Mouse (Mus musculus) hindbrain, embryonic 15.5 days (tissue): ENCODE measurements around the gene Skap2. TPM values are rescaled to one million over a fixed set of nuclear protein-coding genes. Genes with fewer than 3 reads are reported as not detected.

ENCODE experiments used
- ATAC-seq: fragments of 200-750 bp; cut with Nextera tagmentation; 2 replicates; pipeline ENCODE4 v1.8.0; 2017; ENCODE audit warnings: low read depth, moderate number of reproducible peaks, moderate TSS enrichment; ENCODE audit not compliant: low FRiP score
- H3K27ac ChIP-seq: fragments of 300-500 bp; sonication (generic); replicated peaks from 2 replicates; pipeline ENCODE4 v1.5.1; 2015; ENCODE audit warnings: mild to moderate bottlenecking, inconsistent platforms
- H3K27me3 ChIP-seq: fragments of 300-500 bp; sonication (generic); 2 replicates; pipeline ENCODE4 v1.6.1; 2015; ENCODE audit warnings: control low read depth, inconsistent platforms
- H3K36me3 ChIP-seq: fragments of 300-500 bp; sonication (generic); 2 replicates; pipeline ENCODE4 v1.6.1; 2015; ENCODE audit warnings: control low read depth, inconsistent platforms
- H3K4me1 ChIP-seq: fragments of 300-500 bp; sonication (generic); replicated peaks from 2 replicates; pipeline ENCODE4 v1.6.1; 2015; ENCODE audit warnings: control low read depth, inconsistent platforms
- H3K4me2 ChIP-seq: fragments of 300-500 bp; sonication (generic); 2 replicates; pipeline ENCODE4 v1.6.1; 2015; ENCODE audit warnings: moderate library complexity, mild to moderate bottlenecking, inconsistent platforms
- H3K4me3 ChIP-seq: fragments of 300-500 bp; sonication (generic); 2 replicates; pipeline ENCODE4 v1.5.1; 2015; ENCODE audit warnings: mild to moderate bottlenecking, inconsistent platforms
- H3K9ac ChIP-seq: fragments of 300-500 bp; sonication (generic); 2 replicates; pipeline ENCODE4 v1.6.1; 2015; ENCODE audit warnings: inconsistent platforms
- H3K9me3 ChIP-seq: fragments of 300-500 bp; sonication (generic); 2 replicates; pipeline ENCODE4 v1.6.1; 2016; ENCODE audit warnings: control low read depth, inconsistent platforms
- WGBS: fragments of 180-500 bp; shearing (Covaris S2); methylation state at CpG from one replicate; pipeline ENCODE4 v1.1.7; 2015; 5-methylcytosine and 5-hydroxymethylcytosine counted together
- polyA plus RNA-seq: library from polyadenylated mRNA; unstranded; fragments of >200 nt; fragmentation: Nextera tagmentation; extraction: Ambion mirVana; gene quantifications from 2 replicates; pipeline ENCODE4 v1.2.1, GENCODE M21; 2015

Gene Skap2
- polyA plus RNA-seq, 1 experiment from 2014 or later = 27.4 TPM

- Histone ChIP-seq H3K27ac (no peak overlapping the region), H3K4me1 (no peaks in the 10 kb centered on the region)
Measured at GRCm38 (mm10) chr6:52024730-52025129, 12.4 kb upstream of the Skap2 start.

GRCm38 (mm10) chr6:52022363-52022762 is 10.0 kb upstream of the Skap2 start:
- Histone ChIP-seq H3K4me3 (no peak overlapping the region), H3K27me3 (no peaks in the 10 kb centered on the region), H3K4me2 (no peak overlapping the region), H3K9ac (no peak overlapping the region), H3K9me3 (no peaks in the 10 kb centered on the region), H3K27ac (no peak overlapping the region), H3K4me1 (no peaks in the 10 kb centered on the region), H3K36me3 (no peaks in the 10 kb centered on the region)
- no peak for ATAC-seq
- 48% methylated on average over 4 of the region's 5 CpGs for WGBS

More at GRCm38 (mm10) chr6:52024730-52025129, 12.4 kb upstream of the Skap2 start:
- H3K36me3 ChIP-seq = no peaks in the 10 kb centered on the region
- H3K4me3 ChIP-seq = no peak overlapping the region
- H3K9me3 ChIP-seq = no peaks in the 10 kb centered on the region
- no peak overlapping the region for H3K9ac ChIP-seq
- WGBS = 65% methylated on average over 5 of the region's 5 CpGs
- H3K4me2 ChIP-seq = no peak overlapping the region
- H3K27me3 ChIP-seq = no peaks in the 10 kb centered on the region
- ATAC-seq = no peak

- Histone ChIP-seq H3K9ac (no peak overlapping the region), H3K36me3 (no peaks in the 10 kb centered on the region), H3K27ac (no peak overlapping the region), H3K9me3 (no peaks in the 10 kb centered on the region), H3K4me3 (no peak overlapping the region), H3K4me1 (no peaks in the 10 kb centered on the region), H3K27me3 (no peaks in the 10 kb centered on the region), H3K4me2 (no peak overlapping the region)
- ATAC-seq = no peak
- 88% methylated on average over 5 of the region's 5 CpGs for WGBS
Measured at GRCm38 (mm10) chr6:52020276-52020675, 7.9 kb upstream of the Skap2 start.

GRCm38 (mm10) chr6:52013245-52013945 is 1.0 kb upstream of the Skap2 start:
- peak overlapping the region; percentile 79 for H3K4me2 ChIP-seq
- no peak overlapping the region for H3K9ac ChIP-seq
- H3K9me3 ChIP-seq = no peaks in the 10 kb centered on the region
- no peaks in the 10 kb centered on the region for H3K36me3 ChIP-seq
- H3K27ac ChIP-seq = no peak overlapping the region
- H3K27me3 ChIP-seq = peaks cover 22% of the 10 kb centered on the region
- peak overlapping the region; percentile 54 for H3K4me3 ChIP-seq
- 13% methylated on average over 3 of the region's 3 CpGs for WGBS
- no peak for ATAC-seq
- H3K4me1 ChIP-seq = peaks cover 12% of the 10 kb centered on the region; the same call in 1 of the 2 replicates

DNA sequence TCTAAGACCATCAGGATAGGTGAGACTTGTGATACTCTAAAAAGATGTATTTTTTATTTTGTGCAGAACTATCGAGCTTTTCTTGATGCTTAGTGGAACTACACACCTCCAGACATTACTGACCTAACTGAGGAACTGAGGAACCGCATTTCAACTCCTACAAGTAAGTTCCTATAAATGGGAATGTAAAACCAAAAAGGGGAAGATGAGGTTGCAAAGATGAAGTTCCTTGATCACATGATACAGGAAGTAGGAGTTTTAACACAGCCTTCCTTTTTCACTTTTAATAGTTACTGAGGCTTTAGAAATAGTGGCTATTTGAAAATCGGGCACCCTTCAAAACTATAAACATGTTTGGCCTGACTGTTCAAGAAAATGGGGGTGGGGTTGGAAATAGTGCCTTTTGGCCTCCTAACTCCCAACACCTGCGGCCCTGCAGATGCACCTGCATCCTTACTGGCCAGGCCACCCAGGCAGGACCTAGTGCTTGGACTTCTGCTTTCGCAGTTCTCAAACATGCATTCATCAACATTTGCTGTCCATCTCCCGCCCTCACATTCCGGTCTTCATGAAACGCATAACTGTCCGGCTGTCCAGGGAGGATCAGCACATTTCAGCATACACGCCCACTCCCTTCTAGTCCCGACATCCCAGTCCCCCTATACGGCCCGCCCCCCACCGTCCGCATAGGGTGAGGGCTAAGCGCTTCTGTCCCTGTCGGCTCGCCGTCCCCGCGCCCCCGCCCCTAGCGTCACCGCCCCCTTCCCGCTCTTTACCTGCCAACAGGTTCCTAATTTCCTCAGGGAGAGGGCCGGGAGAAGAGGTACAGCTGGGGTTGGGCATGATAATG is 565 bp downstream of the Skap2 start:
- Histone ChIP-seq H3K9ac (peak overlapping the region; percentile 45), H3K9me3 (no peaks in the 10 kb centered on the region), H3K27me3 (peaks cover 38% of the 10 kb centered on the region), H3K27ac (no peak overlapping the region), H3K36me3 (no peaks in the 10 kb centered on the region), H3K4me1 (peaks cover 12% of the 10 kb centered on the region; the same call in 1 of the 2 replicates), H3K4me3 (peak overlapping the region; percentile 54), H3K4me2 (peak overlapping the region; percentile 79)
- ATAC-seq = no peak; the same call in 1 of the 2 replicates
- WGBS = 8% methylated on average over 26 of the region's 26 CpGs

GRCm38 (mm10) chr6:52009385-52009784 is 3.0 kb downstream of the Skap2 start:
- Histone ChIP-seq H3K9me3 (no peaks in the 10 kb centered on the region), H3K36me3 (no peaks in the 10 kb centered on the region), H3K4me1 (peaks cover 20% of the 10 kb centered on the region), H3K9ac (no peak overlapping the region), H3K4me3 (no peak overlapping the region), H3K27ac (no peak overlapping the region), H3K27me3 (peaks cover 44% of the 10 kb centered on the region), H3K4me2 (no peak overlapping the region)
- ATAC-seq = no peak
- WGBS = 61% methylated on average over 6 of the region's 6 CpGs

- ATAC-seq = no peak
- no peaks in the 10 kb centered on the region for H3K36me3 ChIP-seq
- H3K4me2 ChIP-seq = no peak overlapping the region
- H3K9me3 ChIP-seq = no peaks in the 10 kb centered on the region
- no peak overlapping the region for H3K9ac ChIP-seq
- H3K27ac ChIP-seq = no peak overlapping the region
- H3K4me3 ChIP-seq = no peak overlapping the region
- 55% methylated on average over 3 of the region's 3 CpGs for WGBS
- H3K27me3 ChIP-seq = peaks cover 50% of the 10 kb centered on the region
- peaks cover 20% of the 10 kb centered on the region for H3K4me1 ChIP-seq
Measured at GRCm38 (mm10) chr6:52008757-52009156, 3.6 kb downstream of the Skap2 start.

DNA sequence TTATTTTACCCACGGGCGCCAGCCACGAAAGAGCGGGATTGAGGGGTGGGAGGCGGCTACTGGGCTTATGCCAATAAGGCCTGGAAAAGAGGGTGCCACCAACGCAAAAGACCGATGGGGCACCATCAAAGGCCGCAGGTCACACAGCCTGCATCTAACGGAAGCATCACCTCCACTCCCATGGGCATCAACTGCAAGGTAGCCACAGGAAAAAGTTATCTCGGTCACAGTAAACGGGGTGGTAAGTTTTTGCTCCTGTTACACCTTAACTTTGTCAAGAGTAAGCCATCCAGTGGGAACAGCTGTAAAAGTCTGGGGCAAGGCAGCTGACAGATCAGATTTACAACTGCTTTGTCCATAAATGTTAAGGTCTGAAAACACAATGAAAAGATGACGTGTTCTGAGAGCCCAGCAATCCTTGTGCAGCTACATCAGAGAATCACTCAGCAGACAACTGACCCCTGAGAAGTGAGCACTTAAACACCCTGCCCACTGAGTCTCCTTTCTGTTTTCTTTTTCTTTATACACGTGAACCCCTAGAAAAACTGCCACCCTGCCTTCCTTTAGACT is 5.6 kb downstream of the Skap2 start:
- H3K4me3 ChIP-seq = 0 out of 2 replicates have a peak overlapping the region, but pooled peaks have one; percentile 13

DNA sequence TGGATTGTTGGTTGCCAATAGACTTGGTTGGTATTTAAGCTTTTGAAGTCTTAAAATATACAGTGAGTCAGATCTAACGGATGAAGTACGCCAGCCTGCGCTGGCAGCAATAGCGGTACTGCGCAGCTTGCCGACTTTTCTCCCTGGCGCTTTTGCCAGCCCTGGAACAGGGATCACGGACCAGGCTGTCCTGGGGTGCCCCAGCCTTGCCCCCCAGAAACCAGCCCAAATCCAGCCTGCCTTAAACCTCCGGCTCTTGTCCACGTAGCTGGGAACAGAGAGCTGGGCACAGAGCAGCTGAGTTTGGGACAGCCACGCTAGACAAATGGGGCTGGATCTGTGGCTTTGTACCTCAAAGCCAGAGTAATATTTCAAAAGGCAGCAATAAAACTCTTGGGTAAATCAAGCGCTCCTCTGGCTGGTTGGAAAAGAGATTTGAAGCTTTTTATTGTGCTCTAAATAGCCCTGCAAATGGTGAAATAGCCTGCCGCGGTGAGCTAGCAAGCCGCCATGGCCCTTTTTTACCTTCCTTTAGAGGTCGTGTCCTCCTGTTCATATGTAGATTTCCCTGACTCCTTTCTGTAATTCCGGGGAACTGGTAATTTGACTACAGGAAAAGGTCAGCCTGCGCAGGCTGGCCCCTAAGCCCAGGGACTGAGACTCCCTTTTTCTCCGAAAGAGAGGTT is 6.2 kb downstream of the Skap2 start:
- peaks cover 8% of the 10 kb centered on the region for H3K4me1 ChIP-seq
- peak overlapping the region; percentile 47 for H3K4me2 ChIP-seq
- H3K27me3 ChIP-seq = peaks cover 50% of the 10 kb centered on the region
- peak overlapping the region; percentile 13 for H3K4me3 ChIP-seq
- H3K36me3 ChIP-seq = no peaks in the 10 kb centered on the region
- WGBS = 5% methylated on average over 19 of the region's 19 CpGs
- no peak overlapping the region for H3K9ac ChIP-seq
- H3K9me3 ChIP-seq = no peaks in the 10 kb centered on the region
- peak overlapping the region; percentile 64 for H3K27ac ChIP-seq
- ATAC-seq = no peak

More for the DNA sequence above, 5.6 kb downstream of the Skap2 start:
- 9% methylated on average over 13 of the region's 13 CpGs for WGBS
- Histone ChIP-seq H3K4me1 (peaks cover 11% of the 10 kb centered on the region), H3K36me3 (no peaks in the 10 kb centered on the region), H3K27me3 (peaks cover 56% of the 10 kb centered on the region), H3K4me2 (peak overlapping the region; percentile 47; the same call in 1 of the 2 replicates), H3K27ac (no peak overlapping the region), H3K9ac (no peak overlapping the region), H3K9me3 (no peaks in the 10 kb centered on the region)
- ATAC-seq = no peak

GRCm38 (mm10) chr6:52005616-52005962 is 6.8 kb downstream of the Skap2 start:
- Histone ChIP-seq H3K36me3 (no peaks in the 10 kb centered on the region), H3K4me2 (peak overlapping the region; percentile 47), H3K4me3 (no peak overlapping the region), H3K4me1 (peaks cover 8% of the 10 kb centered on the region), H3K27ac (peak overlapping the region; percentile 64; the same call in 1 of the 2 replicates), H3K9me3 (no peaks in the 10 kb centered on the region), H3K27me3 (peaks cover 48% of the 10 kb centered on the region), H3K9ac (no peak overlapping the region)
- no peak for ATAC-seq
- WGBS = 12% methylated on average over 8 of the region's 8 CpGs

DNA sequence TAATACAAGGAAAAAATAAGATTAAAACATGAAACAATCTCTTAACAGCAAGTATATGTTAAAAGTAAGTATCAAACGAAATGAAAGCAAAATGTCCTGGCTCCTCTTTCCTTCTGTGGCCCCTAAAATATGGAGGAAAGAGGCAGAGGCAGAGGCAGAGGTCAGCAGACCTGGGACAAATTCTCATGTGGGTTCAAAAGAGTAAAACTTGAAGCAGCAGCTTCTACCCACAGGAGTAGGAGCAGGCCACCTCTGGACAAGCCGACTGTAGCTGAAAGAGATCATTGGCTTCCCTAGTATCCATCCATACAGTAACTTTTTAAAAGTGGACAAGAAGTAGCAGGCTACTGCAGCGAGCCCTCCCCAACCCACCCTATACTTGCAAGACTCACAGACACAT is 7.4 kb downstream of the Skap2 start:
- ATAC-seq = no peak
- Histone ChIP-seq H3K4me2 (no peak overlapping the region), H3K27ac (no peak overlapping the region), H3K36me3 (no peaks in the 10 kb centered on the region), H3K4me1 (peaks cover 8% of the 10 kb centered on the region), H3K9me3 (no peaks in the 10 kb centered on the region), H3K27me3 (peaks cover 44% of the 10 kb centered on the region), H3K9ac (no peak overlapping the region), H3K4me3 (no peak overlapping the region)
- WGBS = 32% methylated on average over 3 of the region's 3 CpGs
